Comparison of ENCODE assay signal across 8 mouse cellular contexts in genomic region chr3:51225226-51225750, GRCm38 (mm10). TPM values are rescaled to one million over a fixed set of nuclear protein-coding genes. Genes with fewer than 3 reads are reported as not detected.
DNase-seq lines count a peak whose midpoint lies in the region; ATAC-seq and TF ChIP-seq lines count a peak whose summit lies in the region.

No protein-coding gene starts in this region.

- no peaks in the 10 kb centered on the region for H3K36me3 ChIP-seq in testis, adult 2 months (ENCODE audit: control insufficient read depth, insufficient read depth, low read length)
- H3K36me3 ChIP-seq in liver, embryonic 12.5 days: peaks cover 13% of the 10 kb centered on the region
- no peaks in the 10 kb centered on the region for H3K36me3 ChIP-seq in stomach, embryonic 16.5 days (ENCODE audit: control insufficient read depth, insufficient read depth, low read length)

- peak overlapping the region; percentile 100 for H3K9ac ChIP-seq in liver, embryonic 12.5 days
- peak overlapping the region; percentile 94 for H3K9ac ChIP-seq in stomach, embryonic 16.5 days (ENCODE audit: low read length)

- 1% methylated on average over 39 of the region's 39 CpGs for WGBS in cerebellum, adult 2 months
- WGBS in liver, embryonic 12.5 days (ENCODE audit: insufficient replicate concordance): 1% methylated on average over 38 of the region's 39 CpGs
- WGBS in stomach, embryonic 16.5 days: 2% methylated on average over 33 of the region's 39 CpGs

- peak overlapping the region; percentile 59 for H3K4me3 ChIP-seq in cerebellum, adult 2 months (replicated peaks; ENCODE audit: insufficient read depth, low read depth, low read length)
- H3K4me3 ChIP-seq in testis, adult 2 months (ENCODE audit: control insufficient read depth, low read depth, low read length): peak overlapping the region; percentile 86
- H3K4me3 ChIP-seq in liver, embryonic 12.5 days: peak overlapping the region; percentile 99
- peak overlapping the region; percentile 93 for H3K4me3 ChIP-seq in stomach, embryonic 16.5 days (replicated peaks; ENCODE audit: low read length)

- H3K9me3 ChIP-seq in liver, embryonic 12.5 days (replicated peaks): no peaks in the 10 kb centered on the region
- no peaks in the 10 kb centered on the region for H3K9me3 ChIP-seq in stomach, embryonic 16.5 days (replicated peaks; ENCODE audit: control insufficient read depth, low read length)

- DNase-seq in cerebellum, adult 2 months: no peak
- DNase-seq in cerebellum, postnatal 36 days: no peak
- no peak for DNase-seq in testis, postnatal 10 days (ENCODE audit: low spot score)
- DNase-seq in layer of hippocampus, adult 11-12 months (ENCODE audit: low spot score): no peak
- no peak for DNase-seq in layer of hippocampus, adult 9-10 months (ENCODE audit: low spot score)

- no peak for ATAC-seq in liver, embryonic 12.5 days
- ATAC-seq in stomach, embryonic 16.5 days (ENCODE audit: insufficient read depth, low FRiP score): no peak

- no peak for TF ChIP-seq CTCF in cerebellum, adult 2 months (IDR thresholded peaks at IDR 0.05; ENCODE audit: borderline replicate concordance, insufficient read depth, low read depth, low read length)
- no peak for TF ChIP-seq CTCF in testis, adult 2 months (IDR thresholded peaks at IDR 0.05; ENCODE audit: control insufficient read depth, insufficient read depth, insufficient replicate concordance, low read depth, low read length)

- peaks cover 2% of the 10 kb centered on the region; the same call in 1 of the 2 replicates for H3K4me1 ChIP-seq in cerebellum, adult 2 months (ENCODE audit: control insufficient read depth, insufficient read depth, low read length)
- H3K4me1 ChIP-seq in testis, adult 2 months (ENCODE audit: control insufficient read depth, insufficient read depth, low read length): peaks cover 10% of the 10 kb centered on the region
- H3K4me1 ChIP-seq in liver, embryonic 12.5 days: peaks cover 61% of the 10 kb centered on the region
- peaks cover 12% of the 10 kb centered on the region for H3K4me1 ChIP-seq in stomach, embryonic 16.5 days (ENCODE audit: control insufficient read depth, insufficient read depth, low read length)

- TF ChIP-seq POLR2A in cerebellum, adult 2 months (IDR thresholded peaks at IDR 0.05; ENCODE audit: borderline replicate concordance, insufficient read depth, low read length): no peak
- no peak for TF ChIP-seq POLR2A in testis, adult 2 months (IDR thresholded peaks at IDR 0.05; ENCODE audit: control insufficient read depth, low read depth, low read length)

- H3K27ac ChIP-seq in cerebellum, adult 2 months (ENCODE audit: insufficient read depth, low read length): peak overlapping the region; percentile 99; the same call in 1 of the 2 replicates
- peak overlapping the region; percentile 94 for H3K27ac ChIP-seq in testis, adult 2 months (ENCODE audit: control insufficient read depth, insufficient read depth, low read depth, low read length)
- H3K27ac ChIP-seq in liver, embryonic 12.5 days: peak overlapping the region; percentile 98
- peak overlapping the region; percentile 95 for H3K27ac ChIP-seq in stomach, embryonic 16.5 days (ENCODE audit: low read length)

- no peaks in the 10 kb centered on the region for H3K27me3 ChIP-seq in cerebellum, adult 2 months (ENCODE audit: control insufficient read depth, insufficient read depth, low read length)
- H3K27me3 ChIP-seq in testis, adult 2 months (ENCODE audit: control insufficient read depth, insufficient read depth, low read length): no peaks in the 10 kb centered on the region
- H3K27me3 ChIP-seq in liver, embryonic 12.5 days (replicated peaks): peaks cover 12% of the 10 kb centered on the region; the same call in 1 of the 2 replicates
- no peaks in the 10 kb centered on the region for H3K27me3 ChIP-seq in stomach, embryonic 16.5 days (ENCODE audit: control insufficient read depth, insufficient read depth, low read length)

- H3K4me2 ChIP-seq in liver, embryonic 12.5 days: peak overlapping the region; percentile 93
- peak overlapping the region; percentile 84 for H3K4me2 ChIP-seq in stomach, embryonic 16.5 days (ENCODE audit: low read depth, low read length)

RNA-seq across cellular contexts. Expression of gene Noct, which starts 1.0 kb away (rescaled TPM):
- 27.8 and 31.3 TPM in 2 replicates for polyA plus RNA-seq in cerebellum, adult 2 months (2012; rRNA removed)
- 7.2 and 7.4 TPM in 2 replicates for polyA plus RNA-seq in testis, adult 2 months (2012; rRNA removed)
- polyA plus RNA-seq in liver, embryonic 12.5 days (2016; fragmentation: Nextera tagmentation; extraction: Ambion mirVana): 39.8 and 41.1 TPM in 2 replicates
- polyA plus RNA-seq in stomach, embryonic 16.5 days (2015; fragmentation: Nextera tagmentation; extraction: Ambion mirVana): 5.7 and 6.3 TPM in 2 replicates
